Mouse (Mus musculus) myocyte (in vitro differentiated cells): ENCODE measurements around the gene Anapc1. TPM values are rescaled to one million over a fixed set of nuclear protein-coding genes. Genes with fewer than 3 reads are reported as not detected.

ENCODE experiments used
- H3K27me3 ChIP-seq: one replicate; pipeline ENCODE4 v1.6.1; 2011; ENCODE audit not compliant: control insufficient read depth, insufficient read depth, insufficient read length
- H3K36me3 ChIP-seq: one replicate; pipeline ENCODE4 v1.6.1; 2011; ENCODE audit not compliant: control insufficient read depth, insufficient read depth
- H3K4me2 ChIP-seq: one replicate; pipeline ENCODE4 v1.6.1; 2011; ENCODE audit warnings: low read depth, control low read depth
- H3K4me3 ChIP-seq: one replicate; pipeline ENCODE4 v1.5.1; 2011; ENCODE audit warnings: mild to moderate bottlenecking, control low read depth, moderate library complexity
- H3K79me2 ChIP-seq: one replicate; pipeline ENCODE4 v1.6.1; 2011; ENCODE audit not compliant: control insufficient read depth, insufficient read depth
- H3ac ChIP-seq: one replicate; pipeline ENCODE4 v1.6.1; 2011; ENCODE audit not compliant: control insufficient read depth, insufficient read length
- CEBPB ChIP-seq: IDR thresholded peaks from 2 replicates; pipeline ENCODE4 v1.6.1; 2011; ENCODE audit warnings: mild to moderate bottlenecking, moderate library complexity; ENCODE audit not compliant: poor library complexity, insufficient read depth, severe bottlenecking
- E2F4 ChIP-seq: IDR thresholded peaks from one replicate; pipeline ENCODE4 v1.6.1; 2011; ENCODE audit warnings: mild to moderate bottlenecking, control low read depth, moderate library complexity; ENCODE audit not compliant: insufficient read depth
- MAX ChIP-seq: IDR thresholded peaks from one replicate; pipeline ENCODE4 v1.6.1; 2011; ENCODE audit warnings: low read depth, mild to moderate bottlenecking, control low read depth
- MYOD1 ChIP-seq, 3 experiments: IDR thresholded peaks; one replicate each; pipeline ENCODE4 v1.6.1; 2011; ENCODE audit warnings: control low read depth in 2 of 3, low read depth in 2 of 3, mild to moderate bottlenecking in 2 of 3, moderate library complexity in 1 of 3; ENCODE audit not compliant: insufficient read length in 2 of 3, control insufficient read depth in 1 of 3
- MYOG ChIP-seq, 3 experiments: IDR thresholded peaks; one replicate each; pipeline ENCODE4 v1.6.1; 2011; ENCODE audit warnings: control low read depth in 2 of 3, low read depth in 2 of 3, mild to moderate bottlenecking in 2 of 3; ENCODE audit not compliant: insufficient read length in 2 of 3, control insufficient read depth in 1 of 3, insufficient read depth in 1 of 3
- POLR2A ChIP-seq: IDR thresholded peaks from one replicate; pipeline ENCODE4 v1.6.1; 2011; ENCODE audit warnings: low read depth, mild to moderate bottlenecking, control low read depth, moderate library complexity; ENCODE audit not compliant: insufficient read length
- POLR2AphosphoS2 ChIP-seq: IDR thresholded peaks from one replicate; pipeline ENCODE4 v1.6.1; 2011; ENCODE audit warnings: low read depth, control low read depth; ENCODE audit not compliant: insufficient read length
- REST ChIP-seq: IDR thresholded peaks from one replicate; pipeline ENCODE4 v1.6.1; 2011; ENCODE audit warnings: mild to moderate bottlenecking, control low read depth, moderate library complexity; ENCODE audit not compliant: insufficient read depth, insufficient read length
- SRF ChIP-seq: IDR thresholded peaks from one replicate; pipeline ENCODE4 v1.6.1; 2011; ENCODE audit warnings: low read depth; ENCODE audit not compliant: control insufficient read depth, insufficient read length
- TCF12 ChIP-seq: IDR thresholded peaks from one replicate; pipeline ENCODE4 v1.6.1; 2011; ENCODE audit warnings: mild to moderate bottlenecking, control low read depth; ENCODE audit not compliant: poor library complexity, insufficient read depth, severe bottlenecking
- TCF3 ChIP-seq: IDR thresholded peaks from one replicate; pipeline ENCODE4 v1.6.1; 2011; ENCODE audit warnings: low read depth, control low read depth; ENCODE audit not compliant: insufficient read length
- USF1 ChIP-seq: IDR thresholded peaks from one replicate; pipeline ENCODE4 v1.6.1; 2011; ENCODE audit warnings: low read depth, mild to moderate bottlenecking, control low read depth, moderate library complexity
- polyA plus RNA-seq: library from polyadenylated mRNA; unstranded; fragments of >200 nt; fragmentation: generic; extraction: Trizol; gene quantifications from one replicate; pipeline ENCODE4 v1.2.1, GENCODE M21; 2012; ENCODE audit warnings: missing spikeins

The Anapc1 gene
- polyA plus RNA-seq, 1 experiment = 36.4 TPM

- no peak overlapping the region for H3K4me3 ChIP-seq
- no peaks in the 10 kb centered on the region for H3K36me3 ChIP-seq
- H3ac ChIP-seq = no peak overlapping the region
- no peaks in the 10 kb centered on the region for H3K27me3 ChIP-seq
- no peak overlapping the region for H3K4me2 ChIP-seq
- H3K79me2 ChIP-seq = no peaks in the 10 kb centered on the region
- TF ChIP-seq USF1 (no peak), MYOG (IDR thresholded peaks at IDR 0.05; ENCODE audit: control insufficient read depth in 1 of 3, insufficient read depth in 1 of 3, insufficient read length in 2 of 3, low read depth in 2 of 3) (no peak), TCF12 (no peak), CEBPB (no peak), MAX (no peak), POLR2AphosphoS2 (no peak), TCF3 (no peak), E2F4 (no peak), REST (no peak), SRF (no peak), POLR2A (no peak), MYOD1 (IDR thresholded peaks at IDR 0.05; ENCODE audit: control insufficient read depth in 1 of 3, insufficient read length in 2 of 3, low read depth in 2 of 3) (no peak)
These were observed 40.9 kb upstream of the Anapc1 start for GRCm38 (mm10) chr2:128728066-128728465.

GRCm38 (mm10) chr2:128727552-128727951, 40.4 kb upstream of the Anapc1 start:
- Histone ChIP-seq H3K36me3 (no peaks in the 10 kb centered on the region), H3K4me3 (no peak overlapping the region), H3K79me2 (no peaks in the 10 kb centered on the region), H3K27me3 (no peaks in the 10 kb centered on the region), H3K4me2 (no peak overlapping the region), H3ac (no peak overlapping the region)
- TF ChIP-seq POLR2AphosphoS2 = no peak

GRCm38 (mm10) chr2:128726626-128727025, 39.4 kb upstream of the Anapc1 start:
- no peak for TF ChIP-seq CEBPB
- TF ChIP-seq TCF3 = no peak
- TF ChIP-seq MYOG (IDR thresholded peaks at IDR 0.05; ENCODE audit: control insufficient read depth in 1 of 3, insufficient read depth in 1 of 3, insufficient read length in 2 of 3, low read depth in 2 of 3) = no peak
- TF ChIP-seq SRF = no peak
- TF ChIP-seq TCF12 = no peak
- TF ChIP-seq E2F4 = no peak
- TF ChIP-seq POLR2AphosphoS2 = no peak
- no peaks in the 10 kb centered on the region for H3K27me3 ChIP-seq

GRCm38 (mm10) chr2:128726067-128726466, 38.9 kb upstream of the Anapc1 start:
- Histone ChIP-seq H3K4me2 (no peak overlapping the region), H3K27me3 (no peaks in the 10 kb centered on the region), H3K79me2 (no peaks in the 10 kb centered on the region), H3K36me3 (no peaks in the 10 kb centered on the region), H3K4me3 (no peak overlapping the region), H3ac (no peak overlapping the region)
- TF ChIP-seq POLR2AphosphoS2 (no peak), TCF12 (no peak), REST (no peak), MYOD1 (IDR thresholded peaks at IDR 0.05; ENCODE audit: control insufficient read depth in 1 of 3, insufficient read length in 2 of 3, low read depth in 2 of 3) (no peak), TCF3 (no peak), CEBPB (no peak)

More at GRCm38 (mm10) chr2:128726626-128727025, 39.4 kb upstream of the Anapc1 start:
- H3K4me2 ChIP-seq = no peak overlapping the region
- H3K79me2 ChIP-seq = no peaks in the 10 kb centered on the region
- no peaks in the 10 kb centered on the region for H3K36me3 ChIP-seq
- H3K4me3 ChIP-seq = no peak overlapping the region
- no peak overlapping the region for H3ac ChIP-seq

- Histone ChIP-seq H3K36me3 (no peaks in the 10 kb centered on the region), H3K4me2 (no peak overlapping the region), H3K79me2 (no peaks in the 10 kb centered on the region), H3ac (no peak overlapping the region), H3K4me3 (no peak overlapping the region), H3K27me3 (no peaks in the 10 kb centered on the region)
- TF ChIP-seq USF1 (no peak), POLR2A (no peak), MYOD1 (IDR thresholded peaks at IDR 0.05; ENCODE audit: control insufficient read depth in 1 of 3, insufficient read length in 2 of 3, low read depth in 2 of 3) (no peak), TCF3 (no peak), REST (no peak)
These were observed 35.0 kb upstream of the Anapc1 start for GRCm38 (mm10) chr2:128722106-128722710.

GRCm38 (mm10) chr2:128719380-128719779, 32.2 kb upstream of the Anapc1 start:
- Histone ChIP-seq H3K79me2 (no peaks in the 10 kb centered on the region), H3ac (no peak overlapping the region), H3K27me3 (no peaks in the 10 kb centered on the region), H3K4me3 (no peak overlapping the region), H3K4me2 (no peak overlapping the region), H3K36me3 (no peaks in the 10 kb centered on the region)
- TF ChIP-seq MAX = no peak
- no peak for TF ChIP-seq TCF3
- no peak for TF ChIP-seq MYOG (IDR thresholded peaks at IDR 0.05; ENCODE audit: control insufficient read depth in 1 of 3, insufficient read depth in 1 of 3, insufficient read length in 2 of 3, low read depth in 2 of 3)
- no peak for TF ChIP-seq POLR2A
- TF ChIP-seq SRF = no peak
- no peak for TF ChIP-seq USF1
- TF ChIP-seq TCF12 = no peak
